8 mouse cellular contexts compared by ENCODE assay signal in the genomic region with DNA sequence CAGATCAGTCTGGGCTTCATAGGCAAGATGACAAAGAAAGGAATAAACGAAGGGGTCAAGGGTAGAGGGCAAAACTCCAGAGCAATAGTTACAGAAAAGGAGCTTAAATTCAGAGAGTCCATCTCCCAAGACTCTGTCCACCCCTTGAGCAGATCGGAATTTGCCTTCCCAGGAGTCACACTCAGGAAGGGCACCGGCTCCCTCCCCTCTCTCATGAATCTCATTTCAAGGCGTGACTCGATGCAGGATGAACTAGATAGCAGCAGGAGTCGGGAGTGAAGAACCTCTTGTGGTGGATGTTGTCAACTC. TPM values are rescaled to one million over a fixed set of nuclear protein-coding genes. Genes with fewer than 3 reads are reported as not detected.
A peak's percentile ranks its signal among the peaks of the same experiment; 100 is the strongest.
DNase-seq lines count a peak whose midpoint lies in the region; ATAC-seq lines count a peak whose summit lies in the region.

No protein-coding gene starts in this region.

- DNase-seq in kidney, adult 11 months = no peak
- DNase-seq in limb, embryonic 10.5 days (ENCODE audit: low spot score) = peak; percentile 79
- DNase-seq in neural tube, embryonic 11.5 days (ENCODE audit: low spot score) = no peak
- no peak for DNase-seq in embryo, embryonic 10.5 days (ENCODE audit: low spot score)
- DNase-seq in left cerebral cortex, postnatal 25 days (ENCODE audit: low spot score in 2 of 2) = no peak
- no peak for DNase-seq in B cell, adult 2 months

- peak overlapping the region; percentile 63 for H3K4me3 ChIP-seq in kidney, embryonic 16.5 days (ENCODE audit: low read length)
- H3K4me3 ChIP-seq in embryonic facial prominence, embryonic 13.5 days = peak overlapping the region; percentile 54
- H3K4me3 ChIP-seq in limb, embryonic 10.5 days = peak overlapping the region; percentile 60
- peak overlapping the region; percentile 45 for H3K4me3 ChIP-seq in neural tube, embryonic 11.5 days (ENCODE audit: low read depth, low read length)

- H3K4me2 ChIP-seq in kidney, embryonic 16.5 days (replicated peaks; ENCODE audit: low read depth, low read length) = peak overlapping the region; percentile 62
- peak overlapping the region; percentile 69 for H3K4me2 ChIP-seq in embryonic facial prominence, embryonic 13.5 days
- peak overlapping the region; percentile 52 for H3K4me2 ChIP-seq in neural tube, embryonic 11.5 days (ENCODE audit: low read depth)

- no peaks in the 10 kb centered on the region for H3K9me3 ChIP-seq in kidney, embryonic 16.5 days (ENCODE audit: low read length)
- no peaks in the 10 kb centered on the region for H3K9me3 ChIP-seq in embryonic facial prominence, embryonic 13.5 days
- no peaks in the 10 kb centered on the region for H3K9me3 ChIP-seq in limb, embryonic 10.5 days (replicated peaks)
- H3K9me3 ChIP-seq in neural tube, embryonic 11.5 days (ENCODE audit: control insufficient read depth, low read length) = no peaks in the 10 kb centered on the region

- intact Hi-C loops in left cerebral cortex, postnatal 25 days (cut with DNase I) = no loop called here

- H3K4me1 ChIP-seq in kidney, embryonic 16.5 days (ENCODE audit: insufficient read depth, low read length) = no peaks in the 10 kb centered on the region
- no peaks in the 10 kb centered on the region; the same call in 1 of the 2 replicates for H3K4me1 ChIP-seq in embryonic facial prominence, embryonic 13.5 days
- peaks cover 3% of the 10 kb centered on the region; the same call in 1 of the 2 replicates for H3K4me1 ChIP-seq in limb, embryonic 10.5 days
- no peaks in the 10 kb centered on the region for H3K4me1 ChIP-seq in neural tube, embryonic 11.5 days (ENCODE audit: control insufficient read depth, insufficient read depth, low read length)

- 2% methylated on average over 6 of the region's 6 CpGs for WGBS in kidney, embryonic 16.5 days
- 0% methylated on average over 6 of the region's 6 CpGs for WGBS in embryonic facial prominence, embryonic 13.5 days
- WGBS in limb, embryonic 10.5 days = 0% methylated on average over 6 of the region's 6 CpGs
- under 1% methylated on average over 6 of the region's 6 CpGs for WGBS in neural tube, embryonic 11.5 days

- no peaks in the 10 kb centered on the region for H3K36me3 ChIP-seq in kidney, embryonic 16.5 days (ENCODE audit: insufficient read depth, low read length)
- H3K36me3 ChIP-seq in embryonic facial prominence, embryonic 13.5 days = no peaks in the 10 kb centered on the region
- no peaks in the 10 kb centered on the region for H3K36me3 ChIP-seq in limb, embryonic 10.5 days
- no peaks in the 10 kb centered on the region for H3K36me3 ChIP-seq in neural tube, embryonic 11.5 days (ENCODE audit: control insufficient read depth, insufficient read depth, low read length)

- H3K9ac ChIP-seq in kidney, embryonic 16.5 days (replicated peaks; ENCODE audit: low read length) = peak overlapping the region; percentile 71
- peak overlapping the region; percentile 73 for H3K9ac ChIP-seq in embryonic facial prominence, embryonic 13.5 days
- peak overlapping the region; percentile 64 for H3K9ac ChIP-seq in neural tube, embryonic 11.5 days (ENCODE audit: low read length)

- ATAC-seq in kidney, embryonic 16.5 days (ENCODE audit: low FRiP score, low TSS enrichment) = peak; percentile 56
- no peak for ATAC-seq in embryonic facial prominence, embryonic 13.5 days (ENCODE audit: insufficient number of reproducible peaks, insufficient read depth, low FRiP score, low TSS enrichment, low read depth)
- ATAC-seq in neural tube, embryonic 11.5 days (ENCODE audit: insufficient read depth, low FRiP score, low TSS enrichment) = peak; percentile 55

- peak overlapping the region; percentile 84 for H3K27ac ChIP-seq in kidney, embryonic 16.5 days (ENCODE audit: low read length)
- H3K27ac ChIP-seq in embryonic facial prominence, embryonic 13.5 days = no peak overlapping the region; the same call in 1 of the 2 replicates
- peak overlapping the region; percentile 97 for H3K27ac ChIP-seq in limb, embryonic 10.5 days
- peak overlapping the region; percentile 30; the same call in 1 of the 2 replicates for H3K27ac ChIP-seq in neural tube, embryonic 11.5 days (ENCODE audit: low read depth, low read length)

- no peaks in the 10 kb centered on the region for H3K27me3 ChIP-seq in kidney, embryonic 16.5 days (ENCODE audit: insufficient read depth, low read length)
- no peaks in the 10 kb centered on the region for H3K27me3 ChIP-seq in embryonic facial prominence, embryonic 13.5 days
- H3K27me3 ChIP-seq in limb, embryonic 10.5 days (ENCODE audit: low read depth, poor library complexity, severe bottlenecking) = peaks cover 11% of the 10 kb centered on the region; the same call in 1 of the 2 replicates
- no peaks in the 10 kb centered on the region for H3K27me3 ChIP-seq in neural tube, embryonic 11.5 days (ENCODE audit: control insufficient read depth, insufficient read depth, low read length)

RNA-seq across cellular contexts. Expression of a gene that starts 15.7 kb away (rescaled TPM):
- polyA plus RNA-seq in kidney, embryonic 16.5 days (2015; fragmentation: Nextera tagmentation; extraction: Ambion mirVana) = 0.25 and 0.42 TPM in 2 replicates
- polyA plus RNA-seq in embryonic facial prominence, embryonic 13.5 days (2015; fragmentation: Nextera tagmentation; extraction: Ambion mirVana) = 0.21 and 0.51 TPM in 2 replicates
- polyA plus RNA-seq in limb, embryonic 10.5 days (2016; fragmentation: Nextera tagmentation; extraction: Ambion mirVana) = 0.08 and 0.15 TPM in 2 replicates
- polyA plus RNA-seq in neural tube, embryonic 11.5 days (2014; fragmentation: Nextera tagmentation; extraction: Ambion mirVana) = 0.82 and 1.1 TPM in 2 replicates
- total RNA-seq in left cerebral cortex, postnatal 25 days (2021) = not detected

RNA-seq across cellular contexts. Expression of a gene that starts 28.0 kb away (rescaled TPM):
- polyA plus RNA-seq in kidney, embryonic 16.5 days (2015; fragmentation: Nextera tagmentation; extraction: Ambion mirVana) = 64.2 and 70.8 TPM in 2 replicates
- 56.8 and 57.6 TPM in 2 replicates for polyA plus RNA-seq in embryonic facial prominence, embryonic 13.5 days (2015; fragmentation: Nextera tagmentation; extraction: Ambion mirVana)
- 53.4 and 60.4 TPM in 2 replicates for polyA plus RNA-seq in limb, embryonic 10.5 days (2016; fragmentation: Nextera tagmentation; extraction: Ambion mirVana)
- polyA plus RNA-seq in neural tube, embryonic 11.5 days (2014; fragmentation: Nextera tagmentation; extraction: Ambion mirVana) = 134 and 137 TPM in 2 replicates
- total RNA-seq in left cerebral cortex, postnatal 25 days (2021) = 100 to 1,000 TPM; 291 to 311 TPM

RNA-seq across cellular contexts. Expression of a gene that starts 31.6 kb away (rescaled TPM):
- 14.0 and 15.2 TPM in 2 replicates for polyA plus RNA-seq in kidney, embryonic 16.5 days (2015; fragmentation: Nextera tagmentation; extraction: Ambion mirVana)
- 14.9 and 15.4 TPM in 2 replicates for polyA plus RNA-seq in embryonic facial prominence, embryonic 13.5 days (2015; fragmentation: Nextera tagmentation; extraction: Ambion mirVana)
- 13.0 and 13.9 TPM in 2 replicates for polyA plus RNA-seq in limb, embryonic 10.5 days (2016; fragmentation: Nextera tagmentation; extraction: Ambion mirVana)
- 17.0 and 17.9 TPM in 2 replicates for polyA plus RNA-seq in neural tube, embryonic 11.5 days (2014; fragmentation: Nextera tagmentation; extraction: Ambion mirVana)
- total RNA-seq in left cerebral cortex, postnatal 25 days (2021) = 10 to 100 TPM in 1 of 2 experiments, 1 to 10 TPM in 1; 9.5 to 11.6 TPM
